Mouse (Mus musculus): Measurements from ENCODE around the gene Scrn3. TPM values are rescaled to one million over a fixed set of nuclear protein-coding genes. Genes with fewer than 3 reads are reported as not detected.

The Scrn3 gene
- polyA plus RNA-seq, 1 experiment, result 6.8 TPM

GRCm38 (mm10) chr2:73276141-73276571 lies 36.2 kb upstream of the Scrn3 start:
- no peak for TF ChIP-seq CTCF (IDR thresholded peaks at IDR 0.05; ENCODE audit: borderline replicate concordance, extremely low read depth, insufficient read depth, insufficient read length)
- no peak for TF ChIP-seq POLR2A (IDR thresholded peaks at IDR 0.05; ENCODE audit: borderline replicate concordance, extremely low read depth, insufficient read depth, insufficient read length, poor library complexity, severe bottlenecking)
- DNase-seq (ENCODE audit: low read depth), result peak; percentile 87

GRCm38 (mm10) chr2:73277021-73277708 lies 35.2 kb upstream of the Scrn3 start:
- DNase-seq (ENCODE audit: low read depth), result peak; percentile 62

GRCm38 (mm10) chr2:73277709-73278075 lies 34.7 kb upstream of the Scrn3 start:
- TF ChIP-seq POLR2A (IDR thresholded peaks at IDR 0.05; ENCODE audit: borderline replicate concordance, extremely low read depth, insufficient read depth, insufficient read length, poor library complexity, severe bottlenecking), result no peak
- TF ChIP-seq CTCF (IDR thresholded peaks at IDR 0.05; ENCODE audit: borderline replicate concordance, extremely low read depth, insufficient read depth, insufficient read length), result no peak
- DNase-seq (ENCODE audit: low read depth), result peak; percentile 45

More at GRCm38 (mm10) chr2:73277021-73277708, 35.2 kb upstream of the Scrn3 start:
- TF ChIP-seq CTCF (IDR thresholded peaks at IDR 0.05; ENCODE audit: borderline replicate concordance, extremely low read depth, insufficient read depth, insufficient read length) (no peak), POLR2A (IDR thresholded peaks at IDR 0.05; ENCODE audit: borderline replicate concordance, extremely low read depth, insufficient read depth, insufficient read length, poor library complexity, severe bottlenecking) (no peak)

- no peak for TF ChIP-seq POLR2A (IDR thresholded peaks at IDR 0.05; ENCODE audit: borderline replicate concordance, extremely low read depth, insufficient read depth, insufficient read length, poor library complexity, severe bottlenecking)
- TF ChIP-seq CTCF (IDR thresholded peaks at IDR 0.05; ENCODE audit: borderline replicate concordance, extremely low read depth, insufficient read depth, insufficient read length), result peak; percentile 98
- peak; percentile 98 for DNase-seq (ENCODE audit: low read depth)
These were observed 34.1 kb upstream of the Scrn3 start for GRCm38 (mm10) chr2:73278131-73278854.

GRCm38 (mm10) chr2:73278869-73279268 lies 33.5 kb upstream of the Scrn3 start:
- TF ChIP-seq CTCF (IDR thresholded peaks at IDR 0.05; ENCODE audit: borderline replicate concordance, extremely low read depth, insufficient read depth, insufficient read length), result no peak
- no peak for TF ChIP-seq POLR2A (IDR thresholded peaks at IDR 0.05; ENCODE audit: borderline replicate concordance, extremely low read depth, insufficient read depth, insufficient read length, poor library complexity, severe bottlenecking)
- no peak for DNase-seq (ENCODE audit: low read depth)

GRCm38 (mm10) chr2:73279271-73280038 lies 32.9 kb upstream of the Scrn3 start:
- DNase-seq (ENCODE audit: low read depth), result peak; percentile 63
- TF ChIP-seq CTCF (IDR thresholded peaks at IDR 0.05; ENCODE audit: borderline replicate concordance, extremely low read depth, insufficient read depth, insufficient read length), result no peak
- TF ChIP-seq POLR2A (IDR thresholded peaks at IDR 0.05; ENCODE audit: borderline replicate concordance, extremely low read depth, insufficient read depth, insufficient read length, poor library complexity, severe bottlenecking), result no peak

GRCm38 (mm10) chr2:73280356-73281047 lies 31.9 kb upstream of the Scrn3 start:
- DNase-seq (ENCODE audit: low read depth), result peak; percentile 43
- TF ChIP-seq POLR2A (IDR thresholded peaks at IDR 0.05; ENCODE audit: borderline replicate concordance, extremely low read depth, insufficient read depth, insufficient read length, poor library complexity, severe bottlenecking), result no peak

GRCm38 (mm10) chr2:73281048-73281661 lies 31.2 kb upstream of the Scrn3 start:
- peak; percentile 29 for DNase-seq (ENCODE audit: low read depth)
- TF ChIP-seq CTCF (IDR thresholded peaks at IDR 0.05; ENCODE audit: borderline replicate concordance, extremely low read depth, insufficient read depth, insufficient read length), result no peak
- no peak for TF ChIP-seq POLR2A (IDR thresholded peaks at IDR 0.05; ENCODE audit: borderline replicate concordance, extremely low read depth, insufficient read depth, insufficient read length, poor library complexity, severe bottlenecking)

- peak; percentile 76 for DNase-seq (ENCODE audit: low read depth)
These were observed 30.7 kb upstream of the Scrn3 start for GRCm38 (mm10) chr2:73281707-73282106.

GRCm38 (mm10) chr2:73285630-73286029 lies 26.8 kb upstream of the Scrn3 start:
- TF ChIP-seq CTCF (IDR thresholded peaks at IDR 0.05; ENCODE audit: borderline replicate concordance, extremely low read depth, insufficient read depth, insufficient read length), result peak; percentile 59; the same call in 1 of the 2 replicates
- TF ChIP-seq POLR2A (IDR thresholded peaks at IDR 0.05; ENCODE audit: borderline replicate concordance, extremely low read depth, insufficient read depth, insufficient read length, poor library complexity, severe bottlenecking), result no peak
- peak; percentile 83 for DNase-seq (ENCODE audit: low read depth)

More at GRCm38 (mm10) chr2:73281707-73282106, 30.7 kb upstream of the Scrn3 start:
- TF ChIP-seq CTCF (IDR thresholded peaks at IDR 0.05; ENCODE audit: borderline replicate concordance, extremely low read depth, insufficient read depth, insufficient read length), result peak; percentile 66; the same call in 1 of the 2 replicates
- TF ChIP-seq POLR2A (IDR thresholded peaks at IDR 0.05; ENCODE audit: borderline replicate concordance, extremely low read depth, insufficient read depth, insufficient read length, poor library complexity, severe bottlenecking), result no peak
